Mouse (Mus musculus): Measurements from ENCODE around the gene Celsr3.

The Celsr3 gene

GRCm38 (mm10) chr9:108825820-108826699 is at the start of gene Celsr3:
Gene Celsr3, plus strand, starts transcription at chr9:108826320.
- DNase-seq (ENCODE audit: low read depth, low spot score), result peak; percentile 89

- no peak for DNase-seq (ENCODE audit: low read depth, low spot score)
These were observed 49.5 kb upstream of the Celsr3 start for GRCm38 (mm10) chr9:108776614-108777013.

DNA sequence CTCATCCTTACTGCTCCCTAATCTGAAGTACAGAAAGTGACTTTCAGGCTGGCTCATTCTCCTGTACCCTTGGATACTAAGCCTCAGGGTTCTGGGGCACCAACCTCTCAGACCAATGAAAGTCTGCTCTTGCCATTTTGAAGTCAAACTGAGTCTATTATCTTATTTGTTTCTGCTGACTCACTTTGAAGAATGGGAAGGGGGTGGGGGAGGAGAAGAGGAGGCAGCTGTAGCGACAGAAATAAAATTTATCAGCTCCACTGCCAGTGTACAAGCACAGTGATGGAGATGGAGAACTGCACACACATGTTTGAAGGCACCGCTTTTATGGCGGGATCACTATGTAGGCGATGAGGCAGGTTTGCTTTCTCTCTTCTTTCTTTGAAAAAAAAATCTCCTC is 48.8 kb upstream of the Celsr3 start:
- DNase-seq (ENCODE audit: low read depth, low spot score), result no peak

- DNase-seq (ENCODE audit: low read depth, low spot score), result no peak
These were observed 45.2 kb upstream of the Celsr3 start for GRCm38 (mm10) chr9:108780959-108781358.

- no peak for DNase-seq (ENCODE audit: low read depth, low spot score)
These were observed 44.2 kb upstream of the Celsr3 start for GRCm38 (mm10) chr9:108781891-108782290.

GRCm38 (mm10) chr9:108782836-108783547 is 43.1 kb upstream of the Celsr3 start:
- DNase-seq (ENCODE audit: low read depth, low spot score), result peak; percentile 32

DNA sequence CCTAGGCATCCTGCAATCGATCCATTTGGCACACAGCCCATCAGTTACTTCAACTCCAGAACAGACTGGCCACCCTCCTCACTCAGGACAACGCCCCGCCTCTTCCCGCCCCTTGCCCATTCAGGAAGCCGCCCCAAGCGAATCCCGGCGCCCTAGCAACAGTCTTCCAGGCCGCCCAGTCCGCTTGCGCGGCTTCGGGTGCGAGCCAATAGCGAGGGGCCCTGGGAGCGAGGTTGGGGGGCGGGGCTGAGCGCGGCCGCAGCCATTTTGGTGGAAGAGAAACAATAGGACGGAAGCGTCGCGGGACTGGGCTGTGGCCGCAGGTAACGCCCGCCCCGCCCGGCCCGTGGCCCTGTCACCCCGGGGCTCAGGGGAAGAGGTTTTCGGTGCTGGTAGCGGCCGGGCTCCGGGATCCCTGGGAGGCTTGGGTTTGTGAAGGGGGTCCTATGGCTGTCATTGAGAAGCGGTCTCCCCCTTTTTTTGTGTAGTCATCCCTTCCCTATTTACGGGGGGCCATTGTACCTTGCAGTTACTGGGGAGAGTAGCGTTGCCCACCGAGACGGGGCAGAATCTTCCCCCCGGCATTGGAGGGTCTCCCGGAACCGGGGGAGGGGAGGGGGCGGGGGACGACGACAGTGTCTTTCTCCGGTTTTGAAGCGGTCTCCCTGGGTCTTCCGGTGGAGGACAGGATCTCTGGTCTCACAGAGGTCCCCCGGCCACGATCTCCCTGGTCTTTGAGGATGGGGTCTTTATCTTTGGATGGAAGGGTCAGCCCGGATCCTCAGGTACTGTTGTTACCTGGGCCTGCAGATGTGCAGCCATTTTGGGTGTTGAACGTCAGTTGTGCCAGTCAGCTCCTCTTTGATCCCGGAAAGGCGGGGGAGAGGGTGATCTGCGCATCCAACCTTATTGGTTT is 42.3 kb upstream of the Celsr3 start, which contains the start of gene Ip6k2:
Gene Ip6k2, plus strand, starts transcription at position 249 of the 916 bp plus-strand sequence.
- peak; percentile 93 for DNase-seq (ENCODE audit: low read depth, low spot score)

DNA sequence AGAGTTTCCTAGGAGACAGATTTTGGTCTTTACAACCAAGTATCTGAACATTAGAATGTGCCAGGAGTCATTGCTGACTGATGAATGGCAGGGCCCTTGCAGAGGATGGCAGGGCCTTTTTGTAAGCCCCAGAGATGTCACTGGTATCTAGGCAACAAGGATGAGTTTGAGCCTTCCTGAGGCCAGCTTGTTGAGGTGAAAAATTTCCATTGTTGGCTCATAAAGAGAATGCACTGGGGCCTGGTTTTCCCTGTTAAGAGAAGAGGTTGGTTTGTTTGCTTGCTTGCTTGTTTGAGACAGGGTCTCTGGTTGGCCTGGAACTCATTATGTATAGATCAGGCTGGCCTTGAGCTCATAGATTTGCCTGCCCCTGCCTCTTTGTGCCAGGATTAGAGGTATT is 40.7 kb upstream of the Celsr3 start:
- DNase-seq (ENCODE audit: low read depth, low spot score), result no peak

DNA sequence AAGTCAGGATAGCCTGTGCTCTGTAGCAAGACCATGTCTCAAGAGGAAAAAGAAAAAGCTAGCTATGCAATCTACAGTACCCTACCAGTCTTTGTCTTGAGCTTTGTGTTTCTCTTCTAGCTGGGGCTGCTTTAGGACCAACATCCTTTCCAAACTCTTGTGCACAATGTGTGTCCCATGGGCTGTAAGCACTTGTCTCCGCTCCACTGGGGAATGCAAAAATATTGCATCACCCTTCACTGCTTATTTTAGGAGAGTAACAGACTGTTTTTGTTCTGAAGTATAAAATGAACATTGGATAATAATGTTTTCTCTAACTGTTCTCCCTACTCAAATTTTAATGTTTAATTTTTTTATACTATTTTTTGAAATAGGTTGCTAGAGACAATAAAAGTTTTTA is 39.6 kb upstream of the Celsr3 start:
- DNase-seq (ENCODE audit: low read depth, low spot score), result no peak

DNA sequence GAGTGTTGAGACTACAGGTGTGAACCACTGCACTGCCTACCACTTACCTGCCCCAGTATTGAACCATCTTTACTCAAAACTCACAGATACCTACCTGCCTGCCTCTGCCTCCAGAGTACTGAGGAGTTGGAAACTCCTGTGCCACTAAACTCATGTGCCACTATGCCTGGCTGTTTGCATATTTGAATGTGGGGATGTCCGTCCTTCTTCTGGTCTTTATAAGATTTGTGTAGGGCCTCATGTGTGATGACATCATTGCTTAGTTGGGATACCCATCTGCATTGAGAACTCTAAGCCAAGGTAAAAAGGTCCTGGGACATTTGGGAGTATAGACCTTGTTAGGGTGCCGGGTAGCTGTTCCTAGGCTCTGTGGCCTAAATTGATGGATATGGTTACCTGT is 39.0 kb upstream of the Celsr3 start:
- DNase-seq (ENCODE audit: low read depth, low spot score), result no peak

DNA sequence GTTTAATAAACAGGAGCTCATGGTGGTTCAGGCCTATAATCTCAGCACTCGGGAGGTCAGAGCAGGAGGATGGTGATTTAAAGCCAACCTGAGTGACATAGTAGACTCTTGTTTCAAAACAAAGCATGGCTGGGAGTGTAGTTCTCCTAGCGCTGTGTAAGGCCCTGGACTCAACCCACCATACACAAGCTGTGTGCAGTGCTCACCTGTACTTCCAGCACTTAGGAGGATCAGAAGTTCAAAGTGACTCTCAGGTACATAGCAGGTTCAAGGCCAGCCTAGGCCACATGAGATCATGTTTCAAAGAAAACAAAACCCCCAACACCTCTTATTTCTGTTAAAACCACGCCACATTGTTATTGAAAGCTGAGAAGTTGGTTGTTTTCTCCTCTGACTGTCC is 37.4 kb upstream of the Celsr3 start:
- no peak for DNase-seq (ENCODE audit: low read depth, low spot score)

DNA sequence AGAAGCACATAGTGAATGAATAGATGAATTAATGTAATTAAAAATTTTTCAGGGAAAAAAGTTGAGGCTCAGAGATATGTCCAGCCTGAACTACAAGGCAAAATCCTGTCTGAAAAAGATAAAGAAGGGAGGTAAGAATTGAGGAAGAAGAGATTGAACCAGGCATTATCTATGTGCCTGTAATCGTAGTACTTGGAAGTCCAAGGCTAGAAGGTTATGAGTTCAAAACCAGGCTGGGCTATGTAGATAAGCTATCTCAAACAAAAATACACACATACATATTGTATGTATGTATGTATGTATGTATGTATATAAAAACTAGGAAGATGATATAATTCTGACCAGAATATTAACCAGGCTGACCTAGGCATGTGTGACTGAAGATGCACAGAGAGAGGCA is 33.8 kb upstream of the Celsr3 start:
- no peak for DNase-seq (ENCODE audit: low read depth, low spot score)

GRCm38 (mm10) chr9:108792730-108793129 is 33.4 kb upstream of the Celsr3 start:
- no peak for DNase-seq (ENCODE audit: low read depth, low spot score)

DNA sequence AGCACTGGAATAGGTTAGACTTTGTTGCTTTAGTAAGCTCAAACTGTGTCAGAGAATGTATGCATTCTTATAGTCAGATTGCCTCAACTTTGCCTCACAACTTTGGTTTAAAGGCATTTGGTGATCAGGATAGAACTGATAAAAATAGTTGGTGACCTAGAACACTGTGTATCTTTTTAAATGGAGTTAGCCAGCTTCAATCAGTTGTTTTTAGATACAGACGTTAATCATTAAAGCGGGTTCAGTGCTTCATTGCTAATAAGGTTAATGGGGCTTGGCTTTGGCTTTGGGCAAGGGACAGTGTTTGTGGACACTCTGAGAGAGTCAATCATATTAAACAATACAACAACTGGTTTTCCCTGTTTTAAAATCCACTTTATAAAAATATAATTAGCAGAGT is 30.8 kb upstream of the Celsr3 start:
- DNase-seq (ENCODE audit: low read depth, low spot score), result no peak

- DNase-seq (ENCODE audit: low read depth, low spot score), result no peak
These were observed 30.4 kb upstream of the Celsr3 start for GRCm38 (mm10) chr9:108795762-108796161.

DNA sequence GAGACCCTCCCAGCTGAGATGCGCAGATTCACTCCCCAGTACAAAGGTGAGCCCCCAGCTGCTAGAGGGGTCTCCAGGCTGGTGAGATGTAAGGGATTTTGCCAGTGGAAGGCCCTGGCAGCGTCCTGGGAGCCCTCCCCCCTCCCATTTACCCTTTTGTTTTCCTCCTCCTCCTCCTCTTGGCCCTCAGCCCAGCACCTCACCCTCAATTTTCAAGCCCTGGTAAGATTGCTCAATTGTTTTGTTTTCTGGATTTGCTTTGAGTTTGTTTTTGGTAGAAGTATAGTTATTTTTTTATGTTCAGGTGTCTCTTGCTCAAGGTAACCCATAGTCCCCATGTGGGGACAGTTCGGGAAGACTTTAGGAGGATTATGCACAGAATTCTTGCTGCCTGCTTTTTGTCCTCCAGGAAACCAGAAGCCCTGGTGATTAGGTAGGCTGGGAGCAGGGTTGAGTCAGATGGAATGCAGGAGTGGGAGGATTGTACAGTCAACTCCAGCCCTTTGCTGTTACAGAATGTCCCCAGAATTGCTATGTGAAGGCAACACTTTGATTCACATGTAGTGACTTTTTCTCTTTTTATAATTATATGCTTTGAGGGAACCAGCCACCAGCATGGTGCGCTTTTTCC is 29.7 kb upstream of the Celsr3 start:
- no peak for DNase-seq (ENCODE audit: low read depth, low spot score)

DNA sequence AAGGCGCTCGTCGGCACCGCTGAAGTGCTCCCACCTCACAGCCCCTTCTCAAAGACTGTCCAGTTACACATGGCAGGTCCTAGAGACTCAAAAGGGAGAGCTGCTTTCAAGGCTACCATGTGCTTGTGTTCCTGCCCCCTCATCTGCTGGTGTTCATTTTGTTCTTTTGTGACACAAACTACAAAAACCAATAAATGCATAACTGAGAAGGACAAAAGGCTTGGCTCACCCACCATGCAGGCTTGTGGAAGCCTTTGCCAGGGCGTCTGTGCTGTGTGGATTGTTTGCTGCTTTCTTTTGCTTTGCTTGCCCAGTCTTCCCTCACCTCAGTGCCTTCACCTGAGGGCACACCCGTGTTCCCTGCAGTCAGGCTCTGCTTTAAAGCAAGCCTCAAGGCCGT is 28.6 kb upstream of the Celsr3 start:
- no peak for DNase-seq (ENCODE audit: low read depth, low spot score)

DNA sequence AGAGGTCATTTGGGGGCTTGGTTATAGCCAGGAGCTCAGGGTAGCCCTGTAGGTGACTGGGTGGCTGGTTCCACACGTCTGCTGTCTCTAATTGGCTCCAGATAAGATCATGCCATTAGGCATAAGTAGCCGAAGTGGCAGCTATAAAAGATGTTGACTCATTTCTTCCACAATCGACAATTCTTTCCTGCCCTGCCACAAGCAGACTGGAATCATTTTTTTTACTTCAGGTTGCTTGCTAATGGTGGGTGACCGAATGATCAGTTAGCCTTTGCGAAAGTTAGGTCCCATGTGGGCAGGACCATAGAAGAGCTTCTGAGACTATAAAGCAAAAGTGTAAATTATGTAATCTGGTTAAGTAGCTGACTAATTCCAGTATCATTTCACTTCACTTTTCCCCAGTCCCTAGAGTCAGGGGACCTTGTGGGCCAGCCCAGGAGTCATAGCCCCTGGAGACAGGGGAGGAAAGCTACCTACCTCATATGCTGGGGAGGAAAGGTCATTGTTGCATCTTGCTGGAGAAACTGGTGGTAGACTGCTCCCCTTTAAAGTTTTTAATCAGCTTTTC is 27.5 kb upstream of the Celsr3 start:
- DNase-seq (ENCODE audit: low read depth, low spot score), result no peak

DNA sequence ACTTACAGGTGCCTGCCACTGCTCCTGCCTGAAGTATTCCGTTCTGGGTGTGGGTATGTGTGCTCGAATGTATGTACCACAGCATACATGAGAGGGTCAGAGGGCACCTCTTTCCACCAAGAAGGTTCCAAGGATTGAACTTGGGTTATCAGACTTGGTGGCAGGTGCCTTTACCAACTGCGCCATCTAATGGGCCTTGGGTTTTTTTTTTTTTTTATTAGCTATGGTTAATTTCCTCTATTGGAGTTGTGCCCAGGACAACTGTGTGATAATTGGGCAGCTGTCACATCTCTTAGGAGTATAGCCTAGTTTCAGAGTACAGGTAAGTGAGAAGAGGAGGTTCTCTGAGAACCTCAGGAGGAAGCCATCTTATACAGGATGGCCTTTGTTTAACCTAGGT is 26.6 kb upstream of the Celsr3 start:
- no peak for DNase-seq (ENCODE audit: low read depth, low spot score)

DNA sequence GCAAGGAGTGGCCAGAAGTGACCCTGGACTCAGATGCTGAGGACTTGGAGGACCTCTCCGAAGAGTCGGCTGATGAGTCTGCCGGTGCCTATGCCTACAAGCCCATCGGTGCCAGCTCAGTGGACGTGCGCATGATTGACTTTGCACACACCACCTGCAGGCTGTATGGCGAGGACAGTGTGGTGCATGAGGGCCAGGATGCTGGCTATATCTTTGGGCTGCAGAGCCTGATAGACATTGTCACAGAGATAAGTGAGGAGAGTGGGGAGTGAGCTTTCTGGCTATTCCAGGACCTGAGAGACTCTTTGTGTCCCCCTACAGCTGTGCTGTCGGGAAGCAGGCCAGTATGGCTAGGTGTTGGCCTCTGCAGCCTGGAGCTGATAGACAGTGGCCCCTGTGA is 20.4 kb upstream of the Celsr3 start:
- DNase-seq (ENCODE audit: low read depth, low spot score), result no peak

- DNase-seq (ENCODE audit: low read depth, low spot score), result no peak
These were observed 19.7 kb upstream of the Celsr3 start for GRCm38 (mm10) chr9:108806379-108806778.

All from brain, embryonic 18.5 days (tissue).